Mouse (Mus musculus) midbrain, embryonic 16.5 days (tissue): ENCODE results near the gene Rps11. TPM values are rescaled to one million over a fixed set of nuclear protein-coding genes. Genes with fewer than 3 reads are reported as not detected.
"Not testable (repeated sequence)": the region's sequence is repeated elsewhere in the genome, so short reads cannot be mapped to it uniquely, and the experiment has no call there.

Experiments used
- ATAC-seq: fragments of 200-750 bp; cut with Nextera tagmentation; 2 replicates; pipeline ENCODE4 v1.8.0; 2017; ENCODE audit warnings: moderate TSS enrichment
- H3K27ac ChIP-seq: fragments of 300-500 bp; sonication (generic); 2 replicates; pipeline ENCODE4 v1.5.1; 2014; ENCODE audit warnings: mild to moderate bottlenecking, low read length, mixed read lengths
- H3K27me3 ChIP-seq: fragments of 300-500 bp; sonication (generic); 2 replicates; pipeline ENCODE4 v1.6.1; 2014; ENCODE audit warnings: low read depth, low read length, mixed read lengths; ENCODE audit not compliant: control insufficient read depth, insufficient read depth
- H3K36me3 ChIP-seq: fragments of 300-500 bp; sonication (generic); 2 replicates; pipeline ENCODE4 v1.6.1; 2014; ENCODE audit warnings: mild to moderate bottlenecking, low read length, moderate library complexity, mixed read lengths; ENCODE audit not compliant: control insufficient read depth, insufficient read depth
- H3K4me1 ChIP-seq: fragments of 300-500 bp; sonication (generic); 2 replicates; pipeline ENCODE4 v1.6.1; 2014; ENCODE audit warnings: mild to moderate bottlenecking, low read length, mixed read lengths; ENCODE audit not compliant: control insufficient read depth, insufficient read depth
- H3K4me2 ChIP-seq: fragments of 300-500 bp; sonication (generic); 2 replicates; pipeline ENCODE4 v1.6.1; 2014; ENCODE audit warnings: mild to moderate bottlenecking, low read length, mixed read lengths
- H3K4me3 ChIP-seq: fragments of 300-500 bp; sonication (generic); 2 replicates; pipeline ENCODE4 v1.5.1; 2014; ENCODE audit warnings: low read depth, mild to moderate bottlenecking, low read length, moderate library complexity, mixed read lengths
- H3K9ac ChIP-seq: fragments of 300-500 bp; sonication (generic); 2 replicates; pipeline ENCODE4 v1.6.1; 2014; ENCODE audit warnings: low read depth, low read length, mixed read lengths
- H3K9me3 ChIP-seq: fragments of 300-500 bp; sonication (generic); replicated peaks from 2 replicates; pipeline ENCODE4 v1.6.1; 2014; ENCODE audit warnings: mild to moderate bottlenecking, low read length, mixed read lengths; ENCODE audit not compliant: control insufficient read depth, poor library complexity, severe bottlenecking
- WGBS: fragments of 180-500 bp; shearing (Covaris S2); extraction: QIAGEN DNeasy Blood & Tissue Kit; methylation state at CpG from one replicate; pipeline ENCODE4 v1.1.7; 2014; 5-methylcytosine and 5-hydroxymethylcytosine counted together
- polyA plus RNA-seq: library from polyadenylated mRNA; unstranded; fragments of >200 nt; fragmentation: Nextera tagmentation; extraction: Ambion mirVana; gene quantifications from 2 replicates; pipeline ENCODE4 v1.2.1, GENCODE M21; 2015

Rps11 gene
- polyA plus RNA-seq, 1 experiment from 2014 or later, result 657 TPM

DNA sequence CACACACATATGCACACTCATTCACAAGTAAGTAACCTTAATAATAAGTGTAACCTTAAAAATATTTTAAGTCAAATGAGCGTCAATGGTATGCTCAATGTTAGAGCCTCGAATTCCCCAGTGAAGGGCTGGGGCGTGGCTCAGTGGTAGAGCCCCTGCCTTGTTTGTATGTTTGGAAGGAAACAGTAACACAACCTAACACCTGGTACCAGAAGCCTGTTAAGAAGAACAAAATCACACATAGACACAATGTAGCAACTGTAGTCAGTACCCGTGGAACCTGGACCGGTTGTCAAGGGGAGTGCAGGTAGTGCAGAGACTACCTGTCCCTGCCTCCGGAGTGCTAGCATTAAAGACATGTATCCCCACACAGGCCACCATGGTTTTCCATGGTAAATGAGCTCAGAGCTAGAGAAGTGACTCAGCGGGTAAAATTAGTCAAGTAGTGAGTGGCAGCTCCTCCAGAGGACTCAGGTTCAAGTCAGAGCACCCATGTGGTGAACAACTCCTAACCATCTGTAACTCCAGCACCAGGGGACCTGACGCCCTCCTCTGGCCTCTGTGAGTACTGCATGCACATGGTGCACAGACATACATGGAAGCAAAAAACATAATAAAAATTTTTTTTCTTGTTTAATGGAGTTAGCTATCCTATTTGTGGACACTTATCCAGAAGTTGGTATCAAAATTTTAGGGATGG, 25.5 kb downstream of the Rps11 start:
- Histone ChIP-seq H3K4me1 (no peaks in the 10 kb centered on the region), H3K27me3 (no peaks in the 10 kb centered on the region), H3K9ac (no peak overlapping the region), H3K4me2 (no peak overlapping the region), H3K27ac (no peak overlapping the region), H3K4me3 (no peak overlapping the region), H3K9me3 (no peaks in the 10 kb centered on the region), H3K36me3 (no peaks in the 10 kb centered on the region)
- WGBS, result 94% methylated on average over 8 of the region's 8 CpGs
- ATAC-seq, result no peak

DNA sequence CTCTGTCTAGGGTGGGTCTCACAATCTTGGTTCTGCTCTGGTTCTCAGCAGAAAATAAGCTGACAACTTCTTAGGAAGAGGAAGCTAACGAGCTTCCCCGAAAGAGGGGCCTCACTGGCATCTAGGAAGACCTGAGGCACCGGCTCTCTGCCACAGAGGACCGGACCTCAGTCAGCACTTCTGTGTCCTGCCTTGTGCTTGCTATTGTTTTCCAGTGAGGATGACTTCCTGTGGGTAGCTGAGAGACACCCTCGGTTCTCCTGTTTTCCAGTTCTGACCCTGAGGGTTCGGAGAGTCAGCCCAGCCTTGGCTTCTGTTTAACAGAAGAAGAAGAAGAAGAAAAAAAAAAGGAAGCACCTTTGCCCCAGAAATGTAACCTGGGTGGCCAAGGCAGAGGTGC, 26.8 kb downstream of the Rps11 start:
- no peaks in the 10 kb centered on the region for H3K9me3 ChIP-seq
- H3K36me3 ChIP-seq, result no peaks in the 10 kb centered on the region
- H3K4me1 ChIP-seq, result no peaks in the 10 kb centered on the region
- no peak overlapping the region for H3K27ac ChIP-seq
- H3K4me2 ChIP-seq, result no peak overlapping the region
- no peak overlapping the region for H3K9ac ChIP-seq
- no peak overlapping the region for H3K4me3 ChIP-seq
- no peaks in the 10 kb centered on the region for H3K27me3 ChIP-seq
- no peak for ATAC-seq
- 80% methylated on average over 6 of the region's 6 CpGs for WGBS

DNA sequence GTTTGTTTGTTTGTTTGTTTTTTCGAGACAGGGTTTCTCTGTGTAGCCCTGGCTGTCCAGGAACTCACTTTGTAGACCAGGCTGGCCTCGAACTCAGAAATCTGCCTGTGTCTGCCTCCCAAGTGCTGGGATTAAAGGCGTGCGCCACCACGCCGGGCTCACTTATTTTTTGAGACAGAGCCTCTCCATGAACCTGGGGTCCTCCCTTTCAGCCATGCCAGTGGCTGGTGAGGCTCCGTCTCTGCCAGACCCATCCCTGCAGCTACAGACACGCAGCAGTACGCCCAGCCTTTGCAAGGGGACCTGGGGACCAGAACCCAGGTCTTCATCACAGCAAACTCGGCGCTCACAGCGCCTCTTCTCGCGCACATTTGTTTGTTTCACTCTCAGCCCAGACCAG, 28.3 kb downstream of the Rps11 start:
- whole genome bisulfite sequencing, result 92% methylated on average over 14 of the region's 14 CpGs
- H3K4me3 ChIP-seq, H3K36me3 ChIP-seq, H3K4me1 ChIP-seq, H3K27ac ChIP-seq, H3K9me3 ChIP-seq, ATAC-seq, H3K9ac ChIP-seq, H3K27me3 ChIP-seq, H3K4me2 ChIP-seq: not testable (repeated sequence)

DNA sequence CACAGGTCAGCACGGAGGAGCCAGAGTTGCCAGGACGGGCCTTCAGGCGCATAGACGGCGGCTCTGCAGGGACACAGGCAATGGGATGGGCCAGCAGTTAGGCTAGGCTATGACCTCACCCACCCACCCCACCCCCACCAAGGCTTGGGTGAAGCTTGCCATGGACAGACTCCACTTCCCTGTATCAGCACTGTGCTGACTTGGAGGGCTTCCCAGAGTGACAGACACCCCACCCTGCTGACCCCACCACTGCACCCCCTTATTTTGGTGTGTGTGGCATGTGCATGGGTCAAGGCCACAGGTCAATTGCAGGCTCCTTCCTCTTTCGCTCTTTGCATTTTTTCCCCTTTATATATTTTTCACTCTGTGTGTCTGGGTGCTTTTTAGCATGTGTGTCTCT, 28.9 kb downstream of the Rps11 start:
- Histone ChIP-seq H3K9ac (no peak overlapping the region), H3K27me3 (no peaks in the 10 kb centered on the region), H3K36me3 (no peaks in the 10 kb centered on the region), H3K27ac (no peak overlapping the region), H3K4me1 (peaks cover 5% of the 10 kb centered on the region), H3K4me3 (no peak overlapping the region), H3K4me2 (no peak overlapping the region), H3K9me3 (no peaks in the 10 kb centered on the region)
- ATAC-seq, result no peak
- 71% methylated on average over 6 of the region's 6 CpGs for WGBS

DNA sequence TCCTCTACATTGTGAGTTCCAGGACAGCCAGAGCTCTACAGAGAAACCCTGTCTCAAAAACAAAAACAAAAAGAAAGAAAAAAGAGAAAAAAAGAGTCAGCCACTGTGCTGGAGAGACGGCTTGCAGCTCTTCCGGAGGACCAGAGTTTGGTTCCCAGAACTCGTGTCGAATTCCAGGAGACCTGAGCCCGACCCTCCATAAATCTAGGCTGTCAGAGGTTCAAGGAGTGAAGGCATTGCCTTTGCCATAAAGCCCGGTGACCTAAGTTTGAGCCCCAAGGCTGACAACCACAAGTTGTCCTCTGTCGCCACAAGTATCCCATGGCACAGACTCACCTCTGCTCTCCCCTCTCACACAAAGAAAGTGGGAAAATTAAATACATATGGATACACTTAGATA, 30.1 kb downstream of the Rps11 start:
- H3K27me3 ChIP-seq, result no peaks in the 10 kb centered on the region

DNA sequence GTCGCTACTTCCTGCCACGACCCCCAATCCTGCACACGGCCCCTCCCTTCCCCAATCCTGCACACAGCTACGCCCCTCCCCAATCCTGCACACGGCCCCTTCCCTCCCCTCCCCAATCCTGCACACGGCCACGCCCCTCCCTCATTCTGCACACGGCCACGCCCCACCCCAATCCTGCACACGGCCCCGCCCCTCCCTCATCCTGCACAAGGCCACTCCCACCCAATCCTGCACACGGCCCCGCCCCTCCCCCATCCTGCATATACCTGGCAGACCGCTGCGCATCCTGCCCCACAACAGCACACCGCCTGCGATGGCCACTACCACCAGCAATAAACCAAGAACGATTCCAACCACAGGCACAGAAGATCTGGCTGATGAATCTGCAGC, 30.7 kb downstream of the Rps11 start:
- no peak overlapping the region for H3K9ac ChIP-seq
- 32% methylated on average over 14 of the region's 18 CpGs for WGBS

More for the DNA sequence above, 30.1 kb downstream of the Rps11 start:
- no peaks in the 10 kb centered on the region for H3K36me3 ChIP-seq
- no peak for ATAC-seq
- H3K4me3 ChIP-seq, result no peak overlapping the region
- H3K9me3 ChIP-seq, result no peaks in the 10 kb centered on the region
- H3K4me1 ChIP-seq, result peaks cover 5% of the 10 kb centered on the region
- no peak overlapping the region for H3K4me2 ChIP-seq
- WGBS, result 80% methylated on average over 7 of the region's 7 CpGs
- no peak overlapping the region for H3K27ac ChIP-seq
- no peak overlapping the region for H3K9ac ChIP-seq

DNA sequence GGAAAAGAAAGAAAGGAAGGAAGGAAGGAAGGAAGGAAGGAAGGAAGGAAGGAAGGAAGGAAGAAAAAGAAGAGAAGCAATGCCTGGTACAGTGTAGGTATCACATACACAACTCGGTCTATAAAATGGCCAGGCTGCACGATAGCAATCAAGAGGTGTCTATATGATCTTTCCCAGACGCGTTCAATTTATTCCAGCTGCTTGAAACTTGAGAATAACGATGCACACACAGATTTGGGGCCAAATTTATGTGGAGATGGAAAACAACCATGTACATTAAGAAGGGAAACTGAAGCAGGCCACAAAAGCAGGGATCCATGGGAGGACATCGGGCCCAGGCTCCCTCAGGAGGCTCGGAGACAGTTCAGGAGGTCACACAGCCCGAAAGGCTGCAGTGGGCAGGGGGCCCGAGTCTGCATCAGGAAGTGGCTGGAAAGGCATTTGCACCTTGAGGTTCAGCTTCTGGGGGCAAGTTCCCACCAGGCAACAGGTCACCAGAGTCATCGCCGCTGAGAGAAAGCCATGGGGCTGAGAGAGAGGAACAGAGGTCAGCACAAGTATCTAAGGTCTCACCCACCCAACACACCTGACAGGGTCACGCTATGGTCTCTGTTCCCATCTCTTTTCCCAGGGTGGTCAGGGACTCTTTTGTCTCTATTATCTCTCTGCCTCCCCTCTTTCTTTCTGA, 31.3 kb downstream of the Rps11 start:
- H3K4me3 ChIP-seq, result no peak overlapping the region
- H3K27me3 ChIP-seq, result no peaks in the 10 kb centered on the region
- WGBS, result 74% methylated on average over 12 of the region's 12 CpGs
- no peaks in the 10 kb centered on the region for H3K36me3 ChIP-seq
- H3K9ac ChIP-seq, result no peak overlapping the region
- peaks cover 5% of the 10 kb centered on the region for H3K4me1 ChIP-seq
- no peak overlapping the region for H3K4me2 ChIP-seq
- no peak for ATAC-seq
- no peaks in the 10 kb centered on the region for H3K9me3 ChIP-seq
- no peak overlapping the region for H3K27ac ChIP-seq

More for the DNA sequence above, 30.7 kb downstream of the Rps11 start:
- no peaks in the 10 kb centered on the region for H3K36me3 ChIP-seq
- peaks cover 5% of the 10 kb centered on the region for H3K4me1 ChIP-seq
- no peak overlapping the region for H3K27ac ChIP-seq
- H3K4me2 ChIP-seq, result no peak overlapping the region
- H3K4me3 ChIP-seq, result no peak overlapping the region
- H3K27me3 ChIP-seq, result no peaks in the 10 kb centered on the region
- ATAC-seq, result no peak
- H3K9me3 ChIP-seq, result no peaks in the 10 kb centered on the region

DNA sequence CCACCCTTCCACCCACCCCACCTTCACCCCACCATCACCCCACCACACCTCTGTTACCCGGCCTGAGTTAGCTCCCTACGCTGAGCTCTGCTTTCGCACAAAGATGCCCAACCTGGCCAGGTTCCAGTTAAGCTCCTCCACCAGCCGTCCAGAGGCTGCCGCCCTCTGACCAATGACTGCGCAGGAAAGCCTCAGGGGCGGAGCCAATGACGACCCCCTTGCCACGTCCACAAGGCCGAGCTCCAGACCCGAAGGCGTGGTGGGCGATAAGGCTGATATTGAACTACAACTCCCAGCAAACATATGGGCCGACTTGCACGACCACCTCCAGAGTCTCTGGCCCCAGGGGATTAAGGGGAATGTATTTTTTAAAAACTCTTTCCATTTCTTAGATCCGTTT, 32.2 kb downstream of the Rps11 start, which contains the start of gene Rcn3:
TSS of gene Rcn3 (minus strand) at position 174 of the 400 bp plus-strand sequence.
- peak; percentile 94 for ATAC-seq
- H3K9ac ChIP-seq, result peak within 1 kb of the TSS; percentile 57
- H3K4me3 ChIP-seq, result peak within 1 kb of the TSS; percentile 40
- H3K36me3 ChIP-seq, result no peaks in the 10 kb centered on the region
- no peak within 1 kb of the TSS for H3K27ac ChIP-seq
- WGBS, result 0% methylated on average over 16 of the region's 16 CpGs
- peak within 1 kb of the TSS; percentile 60 for H3K4me2 ChIP-seq
- no peaks in the 10 kb centered on the region for H3K27me3 ChIP-seq
- no peaks in the 10 kb centered on the region for H3K9me3 ChIP-seq
- H3K4me1 ChIP-seq, result peaks cover 5% of the 10 kb centered on the region
